Mouse (Mus musculus) E14TG2a.4 (cell line): ENCODE measurements around the gene Ggt6.

ENCODE experiments used
- CTCF ChIP-seq: conservative IDR thresholded peaks from 2 replicates; pipeline ENCODE4 v1.5.1; 2014; ENCODE audit warnings: low read length
- NANOG ChIP-seq: IDR thresholded peaks from 2 replicates; pipeline ENCODE4 v1.6.1; 2014; ENCODE audit warnings: borderline replicate concordance, low read length, mixed read lengths
- POU5F1 ChIP-seq: IDR thresholded peaks from 2 replicates; pipeline ENCODE4 v1.6.1; 2014; ENCODE audit warnings: low read length, borderline replicate concordance

- no peak for TF ChIP-seq CTCF
- TF ChIP-seq POU5F1 = no peak
- no peak for TF ChIP-seq NANOG
Observed at GRCm38 (mm10) chr11:72413601-72414190, 21.6 kb upstream of the Ggt6 start.
